Mouse (Mus musculus) layer of hippocampus, postnatal 25 days (tissue): ENCODE data around the gene Clec16a. TPM values are rescaled to one million over a fixed set of nuclear protein-coding genes. Genes with fewer than 3 reads are reported as not detected.

Experiments used
- DNase-seq, 2 experiments: peaks; one replicate each; pipeline ENCODE4 v3.0.0; 2022; ENCODE audit warnings: mixed read lengths in 2 of 2, low spot score in 1 of 2; ENCODE audit errors: extremely low spot score in 1 of 2
- total RNA-seq, 2 experiments: library from RNA; stranded (reverse); gene quantifications; 2 replicates each; pipeline ENCODE4 v1.2.3; 2021

Gene Clec16a
- 10 to 100 TPM; 97.5 to 98.9 TPM for total RNA-seq

GRCm38 (mm10) chr16:10544995-10545622 is at the start of gene Clec16a:
TSS of gene Clec16a (plus strand) at chr16:10545339.
- DNase-seq: peak; percentile 89

DNA sequence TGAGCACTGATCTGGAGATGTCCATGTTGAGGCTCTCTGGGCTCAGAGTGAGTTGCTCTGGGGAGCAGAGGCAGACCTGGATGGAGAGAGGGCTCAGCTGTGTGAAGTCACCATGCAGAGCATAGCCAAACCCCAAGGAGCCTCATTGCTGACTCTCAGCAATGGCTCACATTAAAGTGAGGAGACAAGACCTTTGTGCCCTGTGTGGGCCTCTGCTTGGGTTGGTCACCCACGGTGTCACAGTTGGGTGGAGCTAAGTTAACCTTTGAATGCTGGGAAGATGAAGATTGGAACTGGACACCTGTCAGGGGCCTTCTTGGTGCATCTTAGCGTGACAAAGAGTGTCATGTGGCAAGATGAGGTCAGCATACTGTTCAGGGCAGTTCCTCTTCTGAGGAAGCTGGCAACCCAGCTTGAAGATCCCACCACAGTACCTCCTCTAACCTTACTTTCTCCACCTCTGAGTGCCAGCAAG is 49.3 kb upstream of the Clec16a start:
- no peak for DNase-seq

GRCm38 (mm10) chr16:10498096-10498602 is 47.0 kb upstream of the Clec16a start:
- no peak for DNase-seq

DNA sequence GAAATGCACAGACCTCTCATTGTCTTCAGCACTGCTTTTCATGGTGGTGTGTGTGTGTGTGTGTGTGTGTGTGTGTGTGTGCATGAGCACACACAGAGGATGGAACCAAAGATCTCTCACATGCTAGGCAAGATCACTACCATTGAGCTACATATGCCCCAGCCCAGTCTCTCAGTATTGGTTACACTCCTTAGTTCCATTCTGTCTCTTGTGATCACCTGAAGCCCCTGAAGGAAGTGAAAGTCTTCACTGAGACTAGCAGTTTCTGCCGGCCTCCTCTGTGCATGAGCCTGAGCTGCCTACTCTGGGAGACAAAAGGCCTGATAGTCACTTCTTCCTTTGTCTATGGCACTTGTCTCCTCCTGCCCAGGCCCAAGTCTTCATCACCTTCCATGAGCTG is 46.0 kb upstream of the Clec16a start:
- no peak for DNase-seq

- DNase-seq: peak in 1 of 2 experiments; percentile 31
Measured at GRCm38 (mm10) chr16:10501865-10502264, 43.3 kb upstream of the Clec16a start.

DNA sequence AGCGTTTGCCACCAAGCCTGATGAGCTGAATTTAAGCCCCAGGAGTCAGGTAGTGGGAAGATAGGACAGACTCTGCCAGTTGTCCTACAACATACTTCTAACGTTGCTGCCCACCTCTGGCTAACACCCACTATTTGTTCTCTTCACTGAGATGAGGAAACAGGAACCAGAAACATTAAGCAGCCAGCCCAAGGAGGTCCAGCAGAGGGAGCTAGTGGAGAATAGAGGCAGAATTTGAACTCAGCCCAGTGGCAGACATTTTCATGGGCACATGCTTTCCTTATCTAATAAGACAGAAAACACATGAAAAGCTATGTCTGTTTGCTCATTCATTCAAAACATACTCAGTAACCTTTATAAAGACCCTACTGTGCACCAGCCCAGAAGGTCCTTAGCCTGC is 42.1 kb upstream of the Clec16a start:
- no peak for DNase-seq

GRCm38 (mm10) chr16:10507445-10507844 is 37.7 kb upstream of the Clec16a start:
- DNase-seq: no peak

- no peak for DNase-seq
Measured at GRCm38 (mm10) chr16:10508691-10509090, 36.4 kb upstream of the Clec16a start.

DNA sequence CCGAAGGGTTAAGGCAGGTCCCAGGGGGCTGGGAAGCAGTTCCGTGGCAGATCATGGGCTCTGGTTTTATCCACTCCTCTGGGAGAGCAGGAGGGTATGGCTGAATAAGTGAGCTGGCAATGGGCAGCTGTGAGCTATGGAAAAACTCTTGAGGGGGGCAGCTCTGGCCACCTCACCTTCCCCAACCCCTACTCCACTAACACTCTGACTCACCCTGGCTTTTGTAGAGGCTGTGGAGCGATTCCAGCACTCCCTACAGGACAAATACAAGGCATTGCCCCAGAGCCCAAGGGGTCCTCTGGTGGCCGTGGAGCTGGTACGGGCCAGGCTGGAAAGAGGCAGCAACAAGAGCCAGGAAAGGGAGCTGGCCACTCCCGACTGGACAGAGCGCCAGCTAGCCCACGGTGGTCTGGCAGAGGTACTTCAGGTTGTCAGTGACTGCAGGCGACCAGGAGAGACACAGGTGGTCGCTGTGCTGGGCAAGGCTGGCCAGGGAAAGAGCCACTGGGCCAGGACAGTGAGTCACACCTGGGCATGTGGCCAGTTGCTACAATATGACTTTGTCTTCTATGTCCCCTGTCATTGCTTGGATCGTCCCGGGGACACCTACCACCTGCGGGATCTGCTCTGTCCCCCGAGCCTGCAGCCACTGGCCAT is 34.5 kb upstream of the Clec16a start:
- DNase-seq: no peak

- no peak for DNase-seq
Measured at GRCm38 (mm10) chr16:10511134-10511520, 34.0 kb upstream of the Clec16a start.

- no peak for DNase-seq
Measured at GRCm38 (mm10) chr16:10515953-10516572, 29.1 kb upstream of the Clec16a start.

GRCm38 (mm10) chr16:10518030-10518429 is 27.1 kb upstream of the Clec16a start:
- DNase-seq: no peak

- peak; percentile 64 to 94 for DNase-seq
Measured at GRCm38 (mm10) chr16:10520908-10521614, 24.1 kb upstream of the Clec16a start.

- peak; percentile 40 to 81 for DNase-seq
Measured at GRCm38 (mm10) chr16:10522811-10523210, 22.3 kb upstream of the Clec16a start.

DNA sequence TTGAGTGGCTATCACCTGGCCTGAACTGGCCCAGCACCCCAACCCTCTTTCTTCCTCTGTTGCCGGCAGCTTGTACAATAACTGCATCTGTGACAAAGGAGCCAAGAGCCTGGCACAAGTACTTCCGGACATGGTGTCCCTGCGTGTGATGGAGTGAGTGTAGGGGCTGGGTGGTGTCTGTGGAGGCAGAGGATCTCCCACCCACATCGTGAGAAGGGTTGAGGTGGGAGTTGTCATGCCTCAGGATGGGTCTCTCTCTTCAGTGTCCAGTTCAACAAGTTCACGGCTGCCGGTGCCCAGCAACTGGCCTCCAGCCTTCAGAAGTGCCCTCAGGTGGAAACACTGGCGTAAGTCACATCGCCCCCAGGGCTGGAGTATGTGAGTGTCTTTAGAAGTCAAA is 21.5 kb upstream of the Clec16a start:
- DNase-seq: no peak

- no peak for DNase-seq
Measured at GRCm38 (mm10) chr16:10524866-10525609, 20.1 kb upstream of the Clec16a start.

- no peak for DNase-seq
Measured at GRCm38 (mm10) chr16:10525610-10525980, 19.5 kb upstream of the Clec16a start.

GRCm38 (mm10) chr16:10527046-10527644 is 18.0 kb upstream of the Clec16a start:
- no peak for DNase-seq

GRCm38 (mm10) chr16:10528382-10528781 is 16.8 kb upstream of the Clec16a start:
- DNase-seq: no peak

GRCm38 (mm10) chr16:10530179-10530578 is 15.0 kb upstream of the Clec16a start:
- no peak for DNase-seq
